9 mouse cellular contexts compared by ENCODE assay signal in the genomic region with DNA sequence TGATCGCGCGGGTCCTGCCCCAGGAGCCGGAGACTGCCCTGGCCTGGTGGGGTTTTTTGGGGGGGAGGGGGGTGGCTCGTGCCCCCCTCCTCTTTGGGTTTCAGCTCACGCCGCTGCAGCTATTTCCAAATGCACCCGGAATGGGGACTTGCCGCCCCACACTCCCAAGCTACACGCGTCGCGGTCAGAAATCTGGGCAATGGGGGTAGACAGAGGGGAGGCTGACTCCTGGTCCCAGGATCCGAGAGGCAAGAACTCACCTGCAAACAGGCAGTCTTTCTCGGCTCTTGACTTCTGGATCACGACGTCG. TPM values are rescaled to one million over a fixed set of nuclear protein-coding genes. Genes with fewer than 3 reads are reported as not detected.
DNase-seq lines count a peak whose midpoint lies in the region.
"Had no signal": no experiment of that assay in that cellular context is flagged by ENCODE, and none has a peak within 500 bp of the region (broad histone marks: within the 10 kb centered on the region; RNA-seq: fewer than 3 reads in every experiment).

No protein-coding gene starts in this region.

- DNase-seq in embryo, embryonic 10 days (ENCODE audit: low spot score): peak; percentile 35
- no peak for DNase-seq in embryo, embryonic 11 days
- DNase-seq in thymus, adult 18-20 months: peak; percentile 12 to 29
- no peak for DNase-seq in thymus, postnatal 4 days
- DNase-seq in heart, postnatal 4 days: peak; percentile 31
- DNase-seq in mesoderm, embryonic 11.5 days (ENCODE audit: low read depth, low spot score): peak; percentile 41
- no peak for DNase-seq in adrenal gland, adult (ENCODE audit: inconsistent age in 2 of 2, low spot score in 1 of 2)
- no peak for DNase-seq in ovary, adult 18-20 months (ENCODE audit: low spot score)

RNA-seq across cellular contexts. Expression of gene Parp8, which starts 0.5 kb away (rescaled TPM):
- total RNA-seq in heart, postnatal 4 days (2021): 10 to 100 TPM; 15.1 to 17.1 TPM
- total RNA-seq: CH12.LX had no signal

Comparison
In these comparisons a context has a peak if more than half of its experiments do, and no peak if none do; other contexts are left out.
1. DNase-seq: peak in embryo, embryonic 10 days (single experiment), thymus, adult 18-20 months (2 of 2), heart, postnatal 4 days (single experiment) and mesoderm, embryonic 11.5 days (single experiment); none in embryo, embryonic 11 days (single experiment), thymus, postnatal 4 days (single experiment), adrenal gland, adult (0 of 2) and ovary, adult 18-20 months (single experiment).